Mouse (Mus musculus): ENCODE results near the gene Entpd3.

DNA sequence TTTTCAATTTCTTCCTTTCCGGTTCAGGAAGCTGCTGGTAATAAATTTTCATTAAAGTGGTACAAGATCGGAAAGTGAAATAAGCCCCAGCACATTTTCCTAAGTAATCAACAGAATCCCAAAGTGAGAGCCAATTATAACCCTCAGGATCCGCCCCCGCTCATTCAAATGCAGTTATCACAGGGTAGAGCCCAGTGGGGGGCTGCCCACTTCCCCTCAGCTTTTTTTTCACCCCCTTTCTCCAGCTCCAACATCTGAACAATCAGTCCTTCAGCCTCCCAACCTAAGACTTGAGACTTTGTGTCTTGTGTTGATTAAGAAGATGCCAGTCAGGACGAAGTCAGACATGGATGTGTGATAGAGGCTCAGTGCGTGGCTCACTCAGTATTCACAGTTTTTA is 55.2 kb downstream of the Entpd3 start:
- TF ChIP-seq CTCF (conservative IDR thresholded peaks at IDR 0.05; ENCODE audit: low read length) (no peak), POU5F1 (IDR thresholded peaks at IDR 0.05; ENCODE audit: borderline replicate concordance, low read length) (no peak)

Data from E14TG2a.4 (cell line).